Mouse (Mus musculus): ENCODE data around the gene Ube2l6. TPM values are rescaled to one million over a fixed set of nuclear protein-coding genes. Genes with fewer than 3 reads are reported as not detected.

The Ube2l6 gene
- total RNA-seq, 2 experiments from 2014 or later = 312 to 424 TPM

DNA sequence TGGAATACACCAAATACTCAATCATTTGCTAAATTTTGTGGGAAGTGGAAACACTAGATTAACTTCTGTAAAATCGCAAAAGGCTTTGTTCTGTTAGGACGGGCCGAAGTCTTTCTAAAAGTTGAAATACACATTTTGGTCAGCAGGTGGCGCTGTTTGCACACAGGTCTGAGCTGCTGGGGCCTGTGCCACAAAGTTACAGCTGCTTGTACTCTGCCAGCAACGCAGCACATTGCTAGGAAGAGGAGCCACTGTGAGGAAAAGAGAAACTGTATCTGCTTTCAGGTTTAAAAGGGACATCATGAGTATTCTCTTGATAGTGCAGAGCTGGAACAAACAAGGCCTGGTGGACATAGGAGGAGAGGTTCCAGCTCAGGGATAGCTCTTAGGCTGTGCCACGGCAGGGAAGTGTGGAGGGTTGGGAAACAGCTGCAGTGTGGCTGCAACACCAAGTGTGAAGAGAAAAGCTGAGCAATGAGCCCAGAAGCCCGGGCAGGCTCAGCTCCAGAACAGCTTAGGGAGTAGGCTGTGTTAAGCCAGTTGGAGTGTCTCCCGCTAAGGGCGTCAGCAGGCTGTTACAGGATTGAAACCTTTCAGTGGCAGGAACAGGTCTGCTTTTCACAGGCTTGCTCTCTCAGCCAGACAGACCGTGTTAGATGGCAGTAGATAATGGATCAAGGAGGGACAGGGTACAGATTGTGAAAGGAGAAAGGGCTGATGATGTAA, 33.2 kb downstream of the Ube2l6 start:
- ATAC-seq (replicated peaks; ENCODE audit: low FRiP score, poor library complexity, severe bottlenecking) = peak; percentile 60

DNA sequence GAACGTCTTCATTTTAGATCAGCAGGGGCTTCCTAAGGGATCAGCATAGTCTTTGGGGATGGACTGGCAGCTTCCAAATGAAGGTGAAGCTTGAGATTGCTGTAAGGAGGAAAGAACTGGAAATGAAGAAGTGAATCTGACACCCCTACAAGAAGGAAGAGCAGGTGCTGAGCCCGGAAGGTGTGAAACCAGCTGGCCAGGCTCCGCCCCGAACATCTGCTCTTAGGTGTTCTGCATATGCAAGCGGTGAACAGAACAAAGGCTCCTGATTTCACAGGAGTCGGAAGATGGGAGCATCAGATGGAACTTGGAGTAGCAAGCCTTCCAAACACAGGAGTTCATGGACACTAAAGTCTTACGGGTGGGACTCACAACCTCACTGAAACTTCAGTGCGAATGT, 38.5 kb downstream of the Ube2l6 start:
- no peak for ATAC-seq (replicated peaks; ENCODE audit: low FRiP score, poor library complexity, severe bottlenecking)

DNA sequence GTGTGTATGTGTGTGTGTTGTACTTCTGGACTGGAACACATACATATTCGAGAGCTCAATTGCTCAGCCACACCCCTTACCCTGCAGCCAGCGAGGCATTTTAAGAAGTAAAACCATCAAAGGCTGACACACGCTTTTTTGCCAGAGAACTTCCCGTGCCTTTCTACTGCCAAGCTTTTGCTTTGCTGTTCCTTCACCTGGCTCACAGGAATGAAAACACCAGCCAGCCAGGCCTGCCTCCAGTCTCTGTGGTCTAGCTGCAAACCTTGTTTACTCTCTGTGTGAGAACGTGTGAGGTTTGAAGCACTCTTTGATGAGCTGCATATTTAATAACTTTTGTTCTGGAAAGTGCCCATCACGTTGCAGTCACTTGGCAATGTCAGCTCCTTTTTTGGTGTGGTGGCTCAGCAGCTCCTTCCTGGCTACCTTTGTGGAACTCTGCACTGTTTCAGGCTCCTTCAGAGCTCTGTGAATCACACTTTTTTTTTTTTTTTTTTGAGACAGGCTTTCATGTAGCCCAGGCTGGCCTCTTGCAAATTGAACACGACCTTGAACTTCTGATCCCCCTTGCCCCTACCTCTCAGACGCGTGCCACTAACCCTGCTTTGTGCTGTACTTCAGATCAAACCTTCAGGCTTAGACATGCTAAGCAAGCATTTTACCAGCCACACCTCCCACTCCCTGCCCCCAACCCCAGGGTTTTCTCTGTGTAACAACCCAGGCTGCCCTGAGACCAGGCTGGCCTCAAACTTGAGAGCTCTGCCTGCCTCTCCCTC, 39.4 kb downstream of the Ube2l6 start:
- no peak for ATAC-seq (replicated peaks; ENCODE audit: low FRiP score, poor library complexity, severe bottlenecking)

DNA sequence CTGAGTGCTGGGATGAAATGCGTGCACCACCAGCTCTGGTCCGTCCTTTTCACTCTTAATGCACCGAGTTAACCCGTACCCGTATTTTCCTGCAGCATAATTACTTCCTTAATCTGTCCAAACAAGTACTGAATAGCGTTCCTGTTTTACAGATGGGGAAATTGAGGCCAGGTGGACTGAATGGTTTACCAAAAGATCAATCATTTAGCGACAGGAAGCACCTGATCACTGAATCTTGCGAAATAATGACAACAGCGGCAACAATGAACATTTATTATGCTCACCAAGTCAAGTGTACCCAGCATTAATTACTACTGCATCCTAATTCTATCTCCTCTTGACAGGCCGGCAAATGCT, 39.9 kb downstream of the Ube2l6 start, which contains the start of gene Slc43a1:
TSS of gene Slc43a1 (plus strand) at position 258 of the 357 bp plus-strand sequence.
- no peak for ATAC-seq (replicated peaks; ENCODE audit: low FRiP score, poor library complexity, severe bottlenecking)

DNA sequence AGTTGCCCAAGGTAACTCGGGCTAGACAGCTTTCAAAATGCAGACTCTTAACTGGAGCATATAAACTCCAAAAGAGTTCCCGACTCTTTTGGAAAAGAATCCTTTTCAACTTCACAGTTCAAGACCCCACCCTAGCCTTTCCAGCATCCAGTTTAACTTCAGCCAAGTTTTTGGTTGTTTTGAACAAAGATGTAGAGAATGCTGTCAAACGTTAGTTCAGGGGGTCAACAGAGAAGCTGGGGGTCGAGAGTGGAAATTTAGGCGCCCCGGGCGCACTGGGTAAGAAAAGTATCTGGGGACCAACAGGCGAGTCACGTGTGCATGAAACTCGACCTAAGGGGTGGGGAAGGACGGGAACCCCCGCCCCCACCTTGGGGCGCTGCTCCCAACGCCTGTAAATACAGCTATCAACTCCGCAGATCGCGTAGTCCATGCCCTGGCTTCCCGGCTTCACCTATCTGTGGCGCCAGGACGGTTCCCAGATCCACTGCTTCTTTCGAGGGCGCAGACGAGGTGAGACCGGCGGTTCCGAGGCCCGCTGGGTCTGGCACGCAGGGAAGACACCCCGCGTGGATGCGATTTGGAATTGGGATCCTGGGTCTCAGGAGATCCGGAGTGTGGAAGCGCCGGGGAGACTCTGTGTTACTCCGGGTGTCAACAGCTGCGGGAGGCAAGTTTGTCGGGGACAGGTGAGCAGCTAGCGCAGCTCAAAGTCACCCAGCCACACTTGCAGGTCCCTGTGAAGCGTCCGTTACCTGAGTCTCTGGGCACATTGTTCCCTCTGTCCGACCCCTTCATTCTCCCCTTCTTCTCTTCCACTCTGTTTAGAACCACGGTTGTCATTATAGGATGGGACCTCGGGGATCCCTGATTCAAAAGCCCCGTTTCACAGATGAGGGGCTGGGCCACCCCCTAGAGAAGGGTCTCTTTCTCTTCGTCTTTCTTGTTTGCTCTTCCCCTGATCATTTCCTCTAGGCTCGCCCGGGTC, 40.7 kb downstream of the Ube2l6 start:
- ATAC-seq (replicated peaks; ENCODE audit: low FRiP score, poor library complexity, severe bottlenecking) = peak; percentile 65

DNA sequence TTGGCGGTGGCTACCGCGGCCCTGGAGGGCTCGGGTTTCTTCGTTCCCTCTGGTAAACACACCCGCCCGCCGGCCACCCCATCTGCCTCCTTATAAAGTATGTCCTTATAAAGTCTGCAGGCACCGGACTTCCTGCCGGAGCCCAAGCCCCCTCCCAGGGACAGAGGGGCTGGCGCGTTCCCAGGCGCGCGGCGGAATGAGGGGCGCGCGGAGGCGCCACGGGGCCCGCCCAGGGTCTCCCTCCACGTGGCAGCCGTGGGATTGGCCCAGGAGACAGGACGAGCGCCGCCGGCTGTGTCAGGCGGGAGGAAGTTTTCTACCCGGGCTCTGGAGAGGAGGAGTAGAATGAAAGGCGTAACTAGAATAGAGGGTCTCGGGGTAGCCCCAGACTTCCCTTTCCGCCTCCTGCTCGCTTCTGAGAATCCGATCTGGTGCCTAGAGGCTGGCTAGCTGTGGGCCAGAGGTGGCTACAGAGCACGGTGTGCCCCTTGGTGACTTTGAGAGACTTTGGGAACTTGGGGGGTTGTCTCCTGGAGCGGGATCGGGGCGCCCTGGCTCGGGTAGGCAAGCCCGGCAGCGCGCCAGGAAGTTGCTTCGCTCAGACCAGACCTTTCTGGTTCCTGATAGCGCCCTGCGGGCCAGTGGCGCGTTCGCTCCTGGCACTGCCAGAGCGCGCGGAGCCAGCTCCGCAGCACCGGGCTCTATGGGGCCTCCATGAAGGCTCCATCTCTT, 41.6 kb downstream of the Ube2l6 start:
- ATAC-seq (replicated peaks; ENCODE audit: low FRiP score, poor library complexity, severe bottlenecking) = peak; percentile 53

DNA sequence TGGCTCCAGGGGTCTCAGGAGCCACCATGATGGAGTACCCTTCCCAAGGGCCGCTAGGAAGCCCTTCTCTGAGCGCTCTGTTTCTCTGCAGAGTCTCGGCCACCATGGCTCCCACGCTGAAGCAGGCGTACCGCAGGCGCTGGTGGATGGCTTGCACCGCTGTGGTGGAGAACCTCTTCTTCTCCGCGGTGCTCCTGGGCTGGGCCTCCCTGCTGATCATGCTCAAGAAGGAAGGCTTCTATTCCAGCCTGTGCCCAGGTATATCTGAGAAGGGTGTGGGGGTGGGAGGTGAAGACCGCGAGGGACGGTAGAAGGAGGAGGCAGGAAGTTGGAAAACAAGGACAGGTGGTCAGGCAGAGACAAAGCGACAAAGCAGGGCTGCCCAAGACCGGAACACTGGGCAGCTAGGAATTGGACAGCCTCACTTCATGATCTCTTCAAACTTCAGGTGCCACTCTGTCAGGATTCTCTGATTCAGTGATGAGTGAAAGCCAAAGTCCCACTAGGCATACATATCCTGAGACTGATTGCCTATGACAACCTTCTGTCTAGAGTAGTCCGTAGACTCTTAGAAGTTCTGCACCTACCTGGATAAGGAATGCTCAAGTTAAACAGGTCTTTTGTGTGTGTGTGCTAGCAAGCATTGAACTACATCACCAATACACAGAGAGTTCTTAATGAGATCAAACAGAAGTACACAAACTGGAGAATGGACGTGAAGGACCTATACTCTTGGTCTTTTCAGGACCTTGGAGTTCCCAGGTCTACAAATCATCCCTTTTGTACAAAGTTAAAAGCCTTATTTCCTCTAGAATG, 42.3 kb downstream of the Ube2l6 start:
- peak; percentile 8; the same call in 1 of the 2 replicates for ATAC-seq (replicated peaks; ENCODE audit: low FRiP score, poor library complexity, severe bottlenecking)

DNA sequence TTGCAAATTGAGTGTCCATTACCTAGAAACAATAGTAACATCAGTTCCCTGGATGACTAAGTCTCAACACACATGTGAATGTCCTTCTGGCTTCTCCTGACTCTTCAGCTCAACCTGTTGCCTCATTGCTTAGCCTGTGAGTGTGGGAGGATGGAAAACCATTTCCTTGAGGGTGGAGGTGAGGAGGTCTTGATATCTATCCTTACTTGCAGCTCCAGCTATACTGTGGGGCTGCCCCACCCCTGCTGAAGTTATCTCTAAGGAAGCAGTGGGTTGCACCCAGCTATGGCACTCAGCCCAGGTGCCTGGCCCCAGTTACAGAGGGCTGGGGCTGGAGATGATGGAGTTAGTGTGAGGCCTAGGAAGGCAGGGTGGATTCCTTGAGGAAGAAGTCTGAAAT, 43.3 kb downstream of the Ube2l6 start:
- peak; percentile 81 for ATAC-seq (replicated peaks; ENCODE audit: low FRiP score, poor library complexity, severe bottlenecking)

DNA sequence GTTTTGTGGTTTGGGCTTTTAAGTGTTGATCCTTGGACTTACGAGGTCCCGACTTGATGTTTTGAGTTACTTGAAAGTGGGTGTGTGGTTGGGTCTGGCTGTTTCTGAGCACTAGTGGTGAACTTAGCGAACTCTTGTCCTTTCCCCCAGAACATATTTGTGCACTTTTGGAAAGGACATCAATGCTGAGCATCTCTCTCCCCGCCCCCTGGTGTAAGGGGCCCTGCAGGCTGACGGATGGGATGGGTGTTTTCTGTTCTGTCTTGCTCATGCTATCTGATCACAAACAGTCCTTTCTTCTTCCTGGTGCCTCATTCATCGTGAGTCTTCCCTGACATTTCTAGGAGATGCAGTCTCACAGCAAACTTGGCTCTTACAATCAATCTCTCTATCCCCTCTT, 45.0 kb downstream of the Ube2l6 start:
- ATAC-seq (replicated peaks; ENCODE audit: low FRiP score, poor library complexity, severe bottlenecking) = no peak

DNA sequence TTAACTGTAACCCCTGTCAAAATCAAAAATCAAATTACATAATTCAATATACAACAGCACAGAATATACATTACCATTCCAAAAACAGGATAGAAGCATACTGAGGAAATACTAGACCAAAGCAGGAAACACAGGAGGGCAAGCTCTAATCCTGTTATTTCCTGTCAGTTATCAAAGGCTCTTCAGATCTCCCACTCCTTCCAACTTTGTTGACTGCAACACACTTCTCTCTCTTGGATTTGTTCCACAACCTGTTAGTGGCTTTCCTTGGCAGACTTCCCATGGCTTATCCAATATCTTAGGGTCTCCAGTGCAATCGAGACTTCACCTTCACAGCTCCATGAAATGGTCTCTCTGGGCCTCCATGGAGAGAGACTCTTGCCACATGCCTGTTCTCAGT, 46.6 kb downstream of the Ube2l6 start:
- ATAC-seq (replicated peaks; ENCODE audit: low FRiP score, poor library complexity, severe bottlenecking) = no peak

DNA sequence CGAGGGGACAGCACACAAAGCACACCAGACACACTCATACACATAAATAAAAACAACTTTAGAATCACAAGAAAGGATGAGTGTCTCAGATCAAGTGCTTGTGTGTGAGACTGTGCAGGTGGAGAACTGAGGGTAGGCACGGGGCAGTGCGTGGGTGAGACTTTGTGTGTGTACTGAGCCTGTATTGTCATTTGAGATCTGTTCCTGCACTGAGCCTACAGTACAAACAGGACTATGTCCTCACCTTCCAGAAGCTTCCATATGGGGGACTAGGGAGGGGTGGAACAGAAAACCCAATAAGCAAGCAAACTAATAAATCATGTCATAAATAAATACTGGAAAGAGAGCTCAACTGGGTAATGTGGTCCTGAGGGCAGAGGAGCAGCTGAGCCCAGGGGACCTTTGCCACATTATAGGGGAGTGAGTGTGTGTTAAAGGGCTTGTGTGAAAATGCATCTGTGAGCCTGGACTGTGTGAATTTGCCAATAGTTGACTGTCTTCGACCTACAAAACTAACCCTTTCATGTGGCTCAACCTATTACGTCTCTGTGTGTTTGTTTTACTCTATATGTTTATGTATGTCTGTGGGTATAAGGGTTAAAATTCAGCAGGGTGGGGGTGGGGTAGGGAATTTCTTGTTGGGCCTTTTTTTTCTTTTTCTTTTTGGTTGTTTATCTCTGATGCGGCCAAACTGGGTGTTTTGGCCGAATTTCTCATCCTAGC, 51.9 kb downstream of the Ube2l6 start:
- ATAC-seq (replicated peaks; ENCODE audit: low FRiP score, poor library complexity, severe bottlenecking) = no peak

DNA sequence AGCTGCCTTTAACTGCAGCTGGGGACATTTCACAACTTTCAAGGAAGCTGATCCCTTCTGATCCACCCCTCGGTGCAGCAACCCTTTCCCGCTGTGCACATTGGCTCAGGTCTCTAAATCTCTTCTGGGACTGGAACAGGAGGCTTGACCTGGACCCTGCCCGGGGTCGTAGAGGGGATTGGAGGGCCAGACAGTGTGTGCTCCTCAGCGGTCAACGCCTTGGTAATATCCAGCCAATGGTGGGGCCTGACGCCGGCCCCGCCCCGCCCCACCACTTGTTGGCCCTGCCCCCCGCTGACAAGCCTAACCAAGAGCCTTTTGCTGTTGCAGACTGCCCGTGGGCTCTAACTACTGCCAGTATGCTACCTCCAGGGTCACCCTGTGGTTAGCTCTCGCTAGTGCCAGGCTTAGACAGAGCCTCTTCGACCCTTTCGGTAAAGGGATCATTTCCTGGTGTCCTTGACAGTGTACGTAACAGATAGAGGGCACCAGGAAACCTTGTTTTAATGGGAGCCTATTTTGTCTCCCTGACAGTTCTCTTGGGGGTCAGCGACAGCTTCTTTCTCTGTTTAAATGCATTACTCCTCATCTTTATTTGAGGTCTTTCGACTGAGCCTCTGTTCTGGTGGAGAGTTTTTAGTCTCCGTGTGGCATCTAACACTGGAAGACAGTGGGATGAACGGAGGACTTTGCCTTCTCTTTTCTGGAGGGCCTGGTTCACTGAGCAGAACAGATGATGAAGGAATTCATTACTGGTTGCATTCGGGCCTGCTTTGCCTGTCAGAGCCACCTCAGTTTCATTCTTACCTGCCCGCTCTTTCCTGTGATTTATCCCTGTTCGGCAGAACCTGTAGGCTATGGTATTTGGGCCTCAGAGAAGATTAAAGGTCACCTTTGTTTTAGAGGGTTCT, 52.8 kb downstream of the Ube2l6 start:
- ATAC-seq (replicated peaks; ENCODE audit: low FRiP score, poor library complexity, severe bottlenecking) = no peak

DNA sequence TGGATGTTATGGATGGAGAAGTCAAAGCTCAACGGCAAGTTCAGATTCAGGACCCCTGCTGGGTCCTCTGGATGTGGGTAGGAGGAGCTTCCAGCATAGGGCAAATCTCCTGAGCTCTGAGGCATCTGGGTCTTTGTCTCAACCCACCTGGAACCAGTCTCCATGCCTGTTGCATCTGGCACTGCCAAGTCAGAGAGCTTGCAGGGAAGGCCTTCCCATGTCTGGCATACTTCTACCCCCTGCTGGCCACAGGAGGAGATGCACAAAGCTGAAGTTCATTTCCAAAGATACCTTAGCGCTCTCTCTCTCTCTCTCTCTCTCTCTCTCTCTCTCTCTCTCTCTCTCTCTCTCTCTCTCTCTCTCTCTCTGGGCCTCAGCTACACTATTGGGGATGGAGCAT, 57.1 kb downstream of the Ube2l6 start:
- peak; percentile 65 for ATAC-seq (replicated peaks; ENCODE audit: low FRiP score, poor library complexity, severe bottlenecking)

DNA sequence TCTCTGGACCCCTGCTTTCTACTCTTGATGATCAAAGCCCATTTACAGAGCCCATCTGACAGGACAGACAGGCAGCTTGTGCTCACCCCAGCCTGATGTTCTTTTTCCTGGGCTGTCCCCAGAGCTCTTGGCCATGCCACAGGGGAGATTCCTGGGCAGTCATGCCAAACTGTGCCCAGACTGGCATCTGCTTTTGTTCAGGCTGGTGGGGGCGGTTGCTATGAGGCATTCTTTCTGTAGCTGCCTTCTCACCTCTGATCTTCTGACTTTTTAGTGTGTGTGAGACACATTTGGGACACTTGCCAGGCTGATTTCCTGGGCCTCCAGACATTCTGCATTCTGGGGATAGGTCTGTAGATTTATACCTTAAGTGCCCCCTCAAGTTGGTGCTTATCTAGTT, 59.9 kb downstream of the Ube2l6 start:
- no peak for ATAC-seq (replicated peaks; ENCODE audit: low FRiP score, poor library complexity, severe bottlenecking)

Data from erythroid progenitor cell, adult 5-6 weeks (primary cell).